Comparison of ENCODE assay signal across 16 mouse cellular contexts in the genomic region with DNA sequence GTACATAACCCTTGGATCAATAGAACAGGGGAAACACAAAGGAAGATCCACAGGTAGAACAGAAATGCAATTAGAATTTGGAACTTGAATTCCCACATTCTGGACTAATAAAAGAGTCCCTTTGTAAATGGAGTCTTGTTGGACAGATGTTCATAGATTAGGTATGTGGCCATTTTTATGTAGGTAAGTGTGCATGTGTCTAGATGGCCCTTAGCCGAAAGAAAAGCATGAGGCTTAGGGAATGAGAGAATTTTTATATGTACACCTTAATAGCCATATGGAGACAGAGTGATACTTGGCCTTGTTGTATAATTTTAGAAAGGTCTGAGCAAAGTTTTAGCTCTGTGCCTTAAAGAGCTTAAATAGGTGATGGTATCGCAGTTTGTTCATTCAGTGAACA.
"Had no signal": no experiment of that assay in that cellular context is flagged by ENCODE, and none has a peak within 500 bp of the region (broad histone marks: within the 10 kb centered on the region; RNA-seq: fewer than 3 reads in every experiment).

No protein-coding gene starts in this region.

- H3K36me3 ChIP-seq: neural tube, embryonic 13.5 days; neural tube, embryonic 15.5 days; stomach, embryonic 15.5 days had no signal

- H3K4me3 ChIP-seq: neural tube, embryonic 13.5 days; neural tube, embryonic 15.5 days; stomach, embryonic 15.5 days had no signal

- H3K27me3 ChIP-seq: neural tube, embryonic 13.5 days; neural tube, embryonic 15.5 days; stomach, embryonic 15.5 days had no signal

- H3K4me1 ChIP-seq: neural tube, embryonic 13.5 days; neural tube, embryonic 15.5 days; stomach, embryonic 15.5 days had no signal

- H3K9ac ChIP-seq: neural tube, embryonic 13.5 days; neural tube, embryonic 15.5 days; stomach, embryonic 15.5 days had no signal

- H3K4me2 ChIP-seq: neural tube, embryonic 13.5 days; neural tube, embryonic 15.5 days; stomach, embryonic 15.5 days had no signal

- H3K9me3 ChIP-seq: neural tube, embryonic 13.5 days; neural tube, embryonic 15.5 days; stomach, embryonic 15.5 days had no signal

- H3K27ac ChIP-seq: neural tube, embryonic 13.5 days; neural tube, embryonic 15.5 days; stomach, embryonic 15.5 days; stomach, postnatal 0 days had no signal

- DNase-seq: retina, postnatal 1 day; right cerebral cortex, adult 18-20 months; right cerebral cortex, postnatal 14 days; right cerebral cortex, postnatal 25 days; right cerebral cortex, postnatal 4 days; spleen, adult 18-20 months; thymus, adult 18-20 months; thymus, adult 2 months; thymus, postnatal 14 days; thymus, postnatal 25 days; thymus, postnatal 36 days; thymus, postnatal 4 days had no signal
